Mouse (Mus musculus) heart, postnatal 0 days (tissue): Measurements from ENCODE around the gene Pa2g4. TPM values are rescaled to one million over a fixed set of nuclear protein-coding genes. Genes with fewer than 3 reads are reported as not detected.

ENCODE experiments used
- ATAC-seq: fragments of 200-750 bp; cut with Nextera tagmentation; 2 replicates; pipeline ENCODE4 v1.8.0; 2017; ENCODE audit warnings: low read depth, moderate number of reproducible peaks, moderate library complexity; ENCODE audit not compliant: insufficient read depth
- DNase-seq: peaks from one replicate; pipeline ENCODE4 v3.0.0-alpha.2; 2016; ENCODE audit warnings: low spot score
- H3K27ac ChIP-seq: fragments of 300-500 bp; sonication (generic); 2 replicates; pipeline ENCODE4 v1.5.1; 2014; ENCODE audit warnings: low read depth, mild to moderate bottlenecking
- H3K27me3 ChIP-seq: fragments of 300-500 bp; sonication (generic); 2 replicates; pipeline ENCODE4 v1.6.1; 2014; ENCODE audit warnings: low read length, mixed read lengths; ENCODE audit not compliant: control insufficient read depth, insufficient read depth
- H3K36me3 ChIP-seq: fragments of 300-500 bp; sonication (generic); replicated peaks from 2 replicates; pipeline ENCODE4 v1.6.1; 2014; ENCODE audit warnings: low read length, mixed read lengths; ENCODE audit not compliant: control insufficient read depth, insufficient read depth
- H3K4me1 ChIP-seq: fragments of 300-500 bp; sonication (generic); 2 replicates; pipeline ENCODE4 v1.6.1; 2014; ENCODE audit warnings: antibody characterized with exemption; ENCODE audit not compliant: control insufficient read depth, insufficient read depth
- H3K4me2 ChIP-seq: fragments of 300-500 bp; sonication (generic); 2 replicates; pipeline ENCODE4 v1.6.1; 2014; ENCODE audit warnings: low read depth, mild to moderate bottlenecking, low read length, moderate library complexity
- H3K4me3 ChIP-seq: fragments of 300-500 bp; sonication (generic); 2 replicates; pipeline ENCODE4 v1.5.1; 2014; ENCODE audit warnings: low read depth, low read length
- H3K9ac ChIP-seq: fragments of 300-500 bp; sonication (generic); replicated peaks from 2 replicates; pipeline ENCODE4 v1.6.1; 2014; ENCODE audit warnings: low read depth, low read length, mixed read lengths
- H3K9me3 ChIP-seq: fragments of 300-500 bp; sonication (generic); replicated peaks from 2 replicates; pipeline ENCODE4 v1.6.1; 2016; ENCODE audit warnings: low read length; ENCODE audit not compliant: control insufficient read depth
- CTCF ChIP-seq: IDR thresholded peaks from 2 replicates; pipeline ENCODE4 v1.5.1; 2016; ENCODE audit warnings: antibody characterized with exemption, control low read depth, low read depth
- EP300 ChIP-seq: IDR thresholded peaks from 2 replicates; pipeline ENCODE4 v1.6.1; 2016; ENCODE audit warnings: antibody characterized with exemption, low read depth
- WGBS: fragments of 180-500 bp; shearing (Covaris S2); extraction: QIAGEN DNeasy Blood & Tissue Kit; methylation state at CpG from one replicate; pipeline ENCODE4 v1.1.7; 2014; 5-methylcytosine and 5-hydroxymethylcytosine counted together
- polyA plus RNA-seq: library from polyadenylated mRNA; unstranded; fragments of >200 nt; fragmentation: Nextera tagmentation; extraction: Ambion mirVana; gene quantifications from 2 replicates; pipeline ENCODE4 v1.2.1, GENCODE M21; 2015
- total RNA-seq: library from RNA; depleted of rRNA; stranded (reverse); fragments of >200 nt; gene quantifications from 2 replicates; pipeline ENCODE4 v1.2.3, GENCODE M21; 2014; ENCODE audit warnings: low replicate concordance

Gene Pa2g4
- total and polyA plus RNA-seq, 2 experiments from 2014 or later = 50.2 to 74.3 TPM

DNA sequence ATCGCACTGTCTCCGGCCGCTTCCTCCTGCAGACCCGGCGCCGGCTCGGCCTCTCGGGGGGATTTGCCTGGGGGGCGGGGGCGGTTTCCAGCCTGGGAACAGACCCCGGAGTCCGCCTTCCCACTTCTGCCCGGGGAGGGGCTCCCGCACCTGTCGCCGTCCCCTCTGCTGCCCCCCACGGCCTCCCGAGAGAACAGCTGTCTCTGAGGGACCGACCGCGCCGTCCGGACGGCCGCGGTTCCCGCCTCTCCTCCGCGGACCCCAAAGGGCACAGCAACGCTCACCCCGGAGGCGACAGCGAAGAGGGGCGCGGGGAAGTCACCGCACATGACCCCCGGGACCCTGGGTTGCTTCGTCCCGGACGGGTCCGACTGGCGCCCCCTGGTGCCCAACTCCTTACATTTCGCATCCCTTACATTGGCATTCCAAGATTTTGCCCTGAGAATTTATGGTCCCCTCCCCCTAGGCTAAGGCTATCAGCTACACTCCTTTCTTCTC lies 24.5 kb upstream of the Pa2g4 start:
- Histone ChIP-seq H3K4me1 (peaks cover 5% of the 10 kb centered on the region), H3K36me3 (no peaks in the 10 kb centered on the region), H3K27me3 (peaks cover 19% of the 10 kb centered on the region; the same call in 1 of the 2 replicates), H3K27ac (no peak overlapping the region), H3K9ac (peak overlapping the region; percentile 43), H3K4me2 (peak overlapping the region; percentile 92), H3K4me3 (peak overlapping the region; percentile 79), H3K9me3 (no peaks in the 10 kb centered on the region)
- ATAC-seq (peak; percentile 47; the same call in 1 of the 2 replicates), DNase-seq (no peak)
- TF ChIP-seq CTCF (peak; percentile 56), EP300 (no peak)
- WGBS = under 1% methylated on average over 40 of the region's 43 CpGs

DNA sequence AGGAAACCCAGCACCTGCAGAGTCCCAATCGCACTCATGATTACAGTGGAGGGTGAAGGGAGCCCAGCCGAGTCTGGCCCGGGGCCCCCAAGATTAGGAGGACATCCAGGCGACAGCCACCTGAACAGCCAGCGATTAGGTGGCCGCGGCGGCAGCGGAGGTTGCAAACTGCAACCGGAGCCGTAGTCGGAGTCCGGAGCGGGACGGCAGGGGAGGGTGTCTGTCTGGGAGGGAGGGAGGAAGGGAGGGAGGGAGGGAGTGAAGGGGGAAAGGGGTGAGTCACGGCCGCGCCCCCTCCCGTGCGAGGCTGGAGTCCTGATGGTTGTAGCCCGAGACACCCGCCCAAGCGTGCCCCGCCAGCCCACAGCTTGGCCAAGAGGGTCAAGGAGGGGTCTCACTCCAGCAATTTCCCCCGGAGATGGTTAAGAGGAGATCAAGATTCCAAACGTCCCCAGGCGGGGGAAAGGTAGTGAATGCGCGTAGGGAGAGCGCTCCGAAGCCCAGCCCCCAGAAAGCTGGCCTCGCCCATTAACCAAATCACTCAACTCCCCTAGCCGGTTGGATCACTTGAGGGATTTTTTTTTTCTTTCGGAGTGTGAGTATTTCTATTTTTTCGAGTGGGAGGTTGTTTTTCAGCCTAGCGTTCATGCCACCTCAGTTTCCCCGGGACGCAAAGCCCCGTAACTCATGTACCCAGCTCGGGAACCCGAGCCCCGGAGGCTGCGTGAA lies 23.8 kb upstream of the Pa2g4 start, which contains the start of gene Erbb3:
TSS of gene Erbb3 (minus strand) at position 189 of the 729 bp plus-strand sequence.
- under 1% methylated on average over 43 of the region's 43 CpGs for WGBS
- no peak for DNase-seq
- Histone ChIP-seq H3K9me3 (no peaks in the 10 kb centered on the region), H3K4me2 (peak within 1 kb of the TSS; percentile 92), H3K27ac (no peak within 1 kb of the TSS), H3K36me3 (no peaks in the 10 kb centered on the region), H3K9ac (peak within 1 kb of the TSS; percentile 43), H3K4me1 (peaks cover 5% of the 10 kb centered on the region), H3K27me3 (peaks cover 19% of the 10 kb centered on the region; the same call in 1 of the 2 replicates), H3K4me3 (peak within 1 kb of the TSS; percentile 79)
- no peak for TF ChIP-seq CTCF
- no peak for TF ChIP-seq EP300
- peak; percentile 42 for ATAC-seq

DNA sequence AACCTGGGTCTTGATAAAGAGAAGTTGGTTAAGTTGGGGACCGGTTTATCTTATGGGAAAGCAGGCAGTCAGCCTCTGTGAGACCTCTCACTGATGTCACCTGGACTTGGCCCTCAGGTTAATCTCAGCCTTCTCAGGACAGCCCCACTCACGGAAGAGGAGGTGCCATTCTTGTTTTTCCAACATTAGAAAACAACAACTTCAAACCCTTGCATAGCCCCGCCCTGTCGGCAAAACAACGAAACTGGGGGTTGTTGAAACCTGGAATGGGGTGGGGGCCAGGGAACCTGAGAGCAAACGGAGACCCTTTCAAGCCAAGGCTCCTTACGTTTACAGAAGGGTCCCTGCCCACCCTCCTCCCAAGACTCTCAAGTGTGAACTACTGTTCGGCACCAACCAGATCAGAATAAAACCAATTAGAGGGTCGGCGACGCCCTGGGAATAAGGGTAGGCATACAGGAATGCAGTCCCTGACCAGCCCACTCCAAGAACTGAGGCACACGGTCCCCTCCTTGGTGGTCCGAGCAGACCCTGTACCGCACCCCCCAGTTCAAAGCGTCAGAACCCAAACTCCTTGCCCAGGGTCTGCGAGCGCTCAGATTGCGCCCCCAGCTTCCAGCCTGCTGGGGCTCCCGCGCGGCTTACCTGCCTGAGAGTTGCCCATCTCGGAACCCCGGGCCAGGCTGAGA lies 23.1 kb upstream of the Pa2g4 start:
- ATAC-seq (no peak), DNase-seq (no peak)
- no peaks in the 10 kb centered on the region for H3K9me3 ChIP-seq
- TF ChIP-seq CTCF = no peak
- TF ChIP-seq EP300 = no peak
- H3K4me2 ChIP-seq = peak overlapping the region; percentile 92
- peak overlapping the region; percentile 43 for H3K9ac ChIP-seq
- peak overlapping the region; percentile 79 for H3K4me3 ChIP-seq
- peaks cover 19% of the 10 kb centered on the region; the same call in 1 of the 2 replicates for H3K27me3 ChIP-seq
- H3K36me3 ChIP-seq = no peaks in the 10 kb centered on the region
- H3K27ac ChIP-seq = no peak overlapping the region
- WGBS = 7% methylated on average over 23 of the region's 23 CpGs
- peaks cover 5% of the 10 kb centered on the region for H3K4me1 ChIP-seq

DNA sequence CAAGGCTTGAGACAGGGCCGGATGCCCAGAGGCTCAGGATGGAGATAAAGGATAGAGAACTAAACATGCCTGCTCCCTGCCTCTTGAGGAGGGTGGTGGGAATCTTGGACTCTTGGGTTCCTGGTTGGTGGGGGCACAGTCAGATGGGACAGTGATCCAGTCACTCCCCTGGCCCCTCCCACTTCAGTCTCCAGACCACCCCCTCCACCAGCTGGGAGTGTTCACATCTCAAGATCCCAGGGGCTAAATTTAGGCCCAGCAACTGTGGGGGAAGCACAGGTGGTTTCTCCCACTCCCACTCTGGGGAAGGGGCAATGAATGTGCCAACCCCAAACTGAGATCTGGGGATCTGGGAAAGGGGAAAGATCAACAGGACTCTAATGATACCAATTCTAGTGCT lies 22.3 kb upstream of the Pa2g4 start:
- ATAC-seq (no peak), DNase-seq (no peak)
- no peak for TF ChIP-seq CTCF
- no peak for TF ChIP-seq EP300
- Histone ChIP-seq H3K4me1 (peaks cover 5% of the 10 kb centered on the region), H3K9ac (no peak overlapping the region), H3K4me3 (no peak overlapping the region), H3K36me3 (no peaks in the 10 kb centered on the region), H3K9me3 (no peaks in the 10 kb centered on the region), H3K4me2 (no peak overlapping the region), H3K27me3 (peaks cover 19% of the 10 kb centered on the region; the same call in 1 of the 2 replicates), H3K27ac (no peak overlapping the region)
- 23% methylated on average over 1 of the region's 1 CpGs for WGBS

DNA sequence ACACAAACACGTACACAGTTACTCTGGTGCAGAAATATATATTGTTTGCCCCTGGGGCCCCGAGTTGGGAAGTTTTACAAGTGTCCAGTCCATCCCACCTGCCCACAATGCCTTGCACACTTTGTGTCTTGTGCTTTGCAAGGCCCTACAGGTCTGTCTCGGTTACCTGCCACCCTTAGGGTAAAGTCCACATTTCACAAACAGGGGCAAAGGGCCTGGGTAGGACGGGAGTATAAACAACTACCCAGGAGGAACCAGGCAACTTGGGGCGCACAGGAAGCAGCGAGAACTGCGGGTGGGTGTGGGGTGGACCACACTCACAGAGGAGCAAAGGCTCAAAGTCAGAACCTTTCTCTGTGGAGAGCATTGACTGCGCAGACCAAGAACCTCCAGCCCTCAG lies 21.9 kb upstream of the Pa2g4 start:
- DNase-seq = no peak
- no peak for ATAC-seq
- Histone ChIP-seq H3K36me3 (no peaks in the 10 kb centered on the region), H3K9ac (no peak overlapping the region), H3K9me3 (no peaks in the 10 kb centered on the region), H3K27ac (no peak overlapping the region), H3K27me3 (peaks cover 19% of the 10 kb centered on the region; the same call in 1 of the 2 replicates), H3K4me3 (no peak overlapping the region), H3K4me2 (no peak overlapping the region), H3K4me1 (peaks cover 5% of the 10 kb centered on the region)
- TF ChIP-seq CTCF = no peak
- TF ChIP-seq EP300 = no peak
- 66% methylated on average over 8 of the region's 8 CpGs for WGBS
